Mouse (Mus musculus) spleen, adult 2 months (tissue): ENCODE results near the gene Prkg2.

Experiments used
- CTCF ChIP-seq: fragments of 200-500 bp; IDR thresholded peaks from 2 replicates; pipeline ENCODE4 v1.5.1; 2011; ENCODE audit warnings: mild to moderate bottlenecking, inconsistent platforms; ENCODE audit not compliant: insufficient read depth, insufficient read length, insufficient replicate concordance; ENCODE audit errors: extremely low read depth
- POLR2A ChIP-seq: fragments of 200-500 bp; IDR thresholded peaks from 2 replicates; pipeline ENCODE4 v1.6.1; 2011; ENCODE audit warnings: low read depth, low read length, inconsistent platforms

DNA sequence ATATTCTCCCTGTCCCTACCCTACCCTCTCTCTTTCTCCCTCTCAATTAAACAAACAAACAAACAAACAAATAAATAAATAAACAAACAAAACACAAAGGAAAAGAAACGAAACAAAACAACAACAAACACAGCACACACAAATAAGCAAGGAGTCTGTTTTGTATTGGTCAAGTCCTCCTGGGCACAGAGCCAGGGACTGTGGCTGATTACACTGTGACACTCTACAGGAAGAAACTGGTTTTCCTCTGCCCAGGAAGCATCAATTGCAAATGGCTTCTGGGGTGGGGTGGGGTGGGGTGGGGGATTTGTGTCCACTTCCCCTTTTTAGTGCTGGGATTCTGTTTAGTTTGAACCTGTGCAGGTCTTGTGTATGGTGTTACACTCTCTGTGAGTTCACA, 83.8 kb downstream of the Prkg2 start:
- no peak for TF ChIP-seq CTCF
- TF ChIP-seq POLR2A = no peak
